Mouse (Mus musculus): ENCODE measurements around the gene Pdia4.
A peak's percentile ranks its signal among the peaks of the same experiment; 100 is the strongest.
"Not testable (repeated sequence)": the region's sequence is repeated elsewhere in the genome, so short reads cannot be mapped to it uniquely, and the experiment has no call there.

The Pdia4 gene

GRCm38 (mm10) chr6:47757429-47757828 lies 55.8 kb downstream of the Pdia4 start:
- DNase-seq = not testable (repeated sequence)

GRCm38 (mm10) chr6:47753144-47753543 lies 60.1 kb downstream of the Pdia4 start:
- not testable (repeated sequence) for DNase-seq

- peak; percentile 90 for DNase-seq
Measured at GRCm38 (mm10) chr6:47748306-47748705, 64.9 kb downstream of the Pdia4 start.

GRCm38 (mm10) chr6:47747886-47748285 lies 65.3 kb downstream of the Pdia4 start:
- not testable (repeated sequence) for DNase-seq
